Mouse (Mus musculus) megakaryocyte, embryonic 14.5 days (primary cell): ENCODE measurements around the gene Nxn.

Source experiments
- FLI1 ChIP-seq: IDR thresholded peaks from 2 replicates; pipeline ENCODE4 v1.6.1; 2012; ENCODE audit warnings: low read length, inconsistent platforms, mixed read lengths
- GATA1 ChIP-seq: IDR thresholded peaks from 3 replicates; pipeline ENCODE4 v1.6.1; 2012; ENCODE audit warnings: mixed read lengths, low read length, inconsistent platforms, borderline replicate concordance

- TF ChIP-seq GATA1: no peak
- no peak for TF ChIP-seq FLI1
These were observed 162.8 kb downstream of the Nxn start for GRCm38 (mm10) chr11:76236136-76236535.
